Mouse (Mus musculus): ENCODE measurements around the gene Plekha5. TPM values are rescaled to one million over a fixed set of nuclear protein-coding genes. Genes with fewer than 3 reads are reported as not detected.

Plekha5 gene
- total and polyA plus RNA-seq, 2 experiments: 13.0 to 17.1 TPM

DNA sequence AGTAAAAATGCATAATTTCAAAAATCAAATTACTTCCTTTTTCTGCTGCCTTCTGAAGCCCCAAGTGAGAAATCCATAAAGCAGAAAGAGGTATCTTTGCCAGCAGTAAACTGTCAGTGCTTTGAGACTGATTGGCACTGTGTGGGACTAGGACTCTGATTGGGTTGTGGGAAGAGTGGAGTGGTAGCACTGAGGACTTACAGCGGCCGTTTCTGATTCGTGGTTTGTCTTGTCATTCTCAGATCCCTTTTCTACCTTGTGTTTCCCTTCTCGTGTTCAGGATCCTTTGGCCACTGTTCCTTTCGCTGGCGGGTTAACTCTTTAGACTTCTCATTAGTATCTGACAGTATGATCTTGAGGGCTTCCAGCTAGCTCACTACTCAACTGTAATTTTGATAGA is 61.8 kb downstream of the Plekha5 start:
- TF ChIP-seq POLR2A (IDR thresholded peaks at IDR 0.05; ENCODE audit: extremely low read depth, insufficient read depth, low read length) (no peak), CTCF (IDR thresholded peaks at IDR 0.05; ENCODE audit: low read depth, low read length) (no peak)
- peaks cover 19% of the 10 kb centered on the region for H3K79me2 ChIP-seq (ENCODE audit: control insufficient read depth, insufficient read depth, low read length)
- H3K27me3 ChIP-seq (ENCODE audit: control insufficient read depth, insufficient read depth, low read length): no peaks in the 10 kb centered on the region
- DNase-seq (ENCODE audit: extremely low read depth, low read depth, low spot score): no peak
- H3K4me3 ChIP-seq (ENCODE audit: insufficient read depth, low read depth, low read length): no peak overlapping the region
- WGBS: 71% methylated on average over 6 of the region's 6 CpGs
- H3K9ac ChIP-seq (ENCODE audit: low read depth, low read length): no peak overlapping the region
- H3K27ac ChIP-seq (replicated peaks; ENCODE audit: insufficient read depth, low read depth, low read length): no peak overlapping the region
- H3K4me1 ChIP-seq (ENCODE audit: control insufficient read depth, insufficient read depth, low read length): peaks cover 14% of the 10 kb centered on the region
- no peaks in the 10 kb centered on the region for H3K36me3 ChIP-seq (ENCODE audit: control insufficient read depth, insufficient read depth, low read length)

DNA sequence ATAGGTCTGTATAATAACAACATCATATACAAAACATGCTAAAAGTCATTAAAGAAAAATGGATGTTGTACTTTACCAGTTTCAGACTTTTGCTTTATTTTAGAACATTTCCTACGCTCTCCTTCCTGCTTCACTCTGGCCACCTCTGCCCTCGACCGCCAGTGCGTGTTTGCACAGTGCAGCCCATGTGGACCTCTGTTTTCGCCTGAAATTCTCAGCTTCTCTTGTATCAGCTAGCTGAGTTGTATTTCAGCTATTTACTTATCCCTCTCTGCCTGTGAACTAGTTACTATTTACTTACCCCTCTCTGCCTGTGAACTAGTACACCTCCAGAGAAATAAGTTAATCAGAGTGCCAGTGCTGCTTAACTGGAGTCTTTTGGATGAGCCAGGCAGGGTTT is 62.8 kb downstream of the Plekha5 start:
- 29% methylated on average over 5 of the region's 5 CpGs for WGBS
- H3K27me3 ChIP-seq (ENCODE audit: control insufficient read depth, insufficient read depth, low read length): no peaks in the 10 kb centered on the region
- no peak overlapping the region for H3K4me3 ChIP-seq (ENCODE audit: insufficient read depth, low read depth, low read length)
- TF ChIP-seq CTCF (IDR thresholded peaks at IDR 0.05; ENCODE audit: low read depth, low read length) (no peak), POLR2A (IDR thresholded peaks at IDR 0.05; ENCODE audit: extremely low read depth, insufficient read depth, low read length) (no peak)
- no peaks in the 10 kb centered on the region for H3K36me3 ChIP-seq (ENCODE audit: control insufficient read depth, insufficient read depth, low read length)
- peaks cover 25% of the 10 kb centered on the region for H3K79me2 ChIP-seq (ENCODE audit: control insufficient read depth, insufficient read depth, low read length)
- H3K9ac ChIP-seq (ENCODE audit: low read depth, low read length): no peak overlapping the region
- H3K27ac ChIP-seq (replicated peaks; ENCODE audit: insufficient read depth, low read depth, low read length): no peak overlapping the region; the same call in 1 of the 2 replicates
- DNase-seq (ENCODE audit: extremely low read depth, low read depth, low spot score): peak; percentile 36
- H3K4me1 ChIP-seq (ENCODE audit: control insufficient read depth, insufficient read depth, low read length): peaks cover 13% of the 10 kb centered on the region

DNA sequence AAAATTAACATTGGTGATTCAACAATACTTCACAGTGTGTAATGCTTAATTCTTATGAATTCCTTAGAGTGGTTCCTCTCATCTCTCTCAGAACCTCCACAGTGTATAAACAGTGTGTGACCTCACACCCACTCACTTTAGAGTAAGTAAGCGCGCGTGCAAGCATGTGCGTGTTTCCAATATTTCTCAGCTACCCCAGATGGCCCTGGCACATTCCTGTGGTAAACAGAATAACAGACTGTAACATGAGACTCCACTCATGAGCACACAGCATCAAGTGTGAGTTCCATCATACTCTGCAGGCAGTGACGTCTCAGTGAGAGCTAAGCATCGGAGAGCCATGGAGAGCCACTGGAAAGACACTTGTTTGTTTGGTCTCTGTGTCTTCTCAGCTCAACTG is 63.6 kb downstream of the Plekha5 start:
- H3K4me3 ChIP-seq (ENCODE audit: insufficient read depth, low read depth, low read length): no peak overlapping the region
- H3K27me3 ChIP-seq (ENCODE audit: control insufficient read depth, insufficient read depth, low read length): no peaks in the 10 kb centered on the region
- H3K4me1 ChIP-seq (ENCODE audit: control insufficient read depth, insufficient read depth, low read length): peaks cover 13% of the 10 kb centered on the region
- TF ChIP-seq CTCF (IDR thresholded peaks at IDR 0.05; ENCODE audit: low read depth, low read length) (no peak), POLR2A (IDR thresholded peaks at IDR 0.05; ENCODE audit: extremely low read depth, insufficient read depth, low read length) (no peak)
- no peak overlapping the region for H3K27ac ChIP-seq (replicated peaks; ENCODE audit: insufficient read depth, low read depth, low read length)
- WGBS: 87% methylated on average over 6 of the region's 6 CpGs
- H3K79me2 ChIP-seq (ENCODE audit: control insufficient read depth, insufficient read depth, low read length): peaks cover 24% of the 10 kb centered on the region
- no peaks in the 10 kb centered on the region for H3K36me3 ChIP-seq (ENCODE audit: control insufficient read depth, insufficient read depth, low read length)
- H3K9ac ChIP-seq (ENCODE audit: low read depth, low read length): no peak overlapping the region
- no peak for DNase-seq (ENCODE audit: extremely low read depth, low read depth, low spot score)

DNA sequence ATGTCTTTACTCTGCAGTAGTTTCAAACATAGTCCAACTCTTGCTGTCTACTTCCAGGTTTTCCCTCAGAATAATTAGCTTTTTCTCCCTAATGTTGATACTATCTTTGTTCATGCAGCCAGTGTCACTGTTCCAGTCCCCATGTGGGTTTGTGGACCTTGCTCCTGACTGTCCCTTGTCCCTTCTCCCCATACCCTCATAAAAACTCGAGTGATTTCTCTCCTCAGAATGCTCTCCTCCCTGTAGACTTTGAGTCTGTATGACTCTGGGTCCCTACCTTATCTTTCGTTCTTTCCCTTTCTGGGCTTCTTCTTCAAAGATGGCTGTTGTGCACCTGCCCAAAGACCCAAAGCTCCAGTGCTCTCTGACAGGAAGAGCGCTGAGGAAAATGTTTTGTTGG is 64.8 kb downstream of the Plekha5 start:
- H3K36me3 ChIP-seq (ENCODE audit: control insufficient read depth, insufficient read depth, low read length): no peaks in the 10 kb centered on the region
- H3K79me2 ChIP-seq (ENCODE audit: control insufficient read depth, insufficient read depth, low read length): peaks cover 25% of the 10 kb centered on the region
- WGBS: 76% methylated on average over 3 of the region's 3 CpGs
- H3K4me3 ChIP-seq (ENCODE audit: insufficient read depth, low read depth, low read length): no peak overlapping the region
- no peak overlapping the region for H3K27ac ChIP-seq (replicated peaks; ENCODE audit: insufficient read depth, low read depth, low read length)
- peaks cover 13% of the 10 kb centered on the region for H3K4me1 ChIP-seq (ENCODE audit: control insufficient read depth, insufficient read depth, low read length)
- DNase-seq (ENCODE audit: extremely low read depth, low read depth, low spot score): no peak
- no peak for TF ChIP-seq CTCF (IDR thresholded peaks at IDR 0.05; ENCODE audit: low read depth, low read length)
- no peak for TF ChIP-seq POLR2A (IDR thresholded peaks at IDR 0.05; ENCODE audit: extremely low read depth, insufficient read depth, low read length)
- no peaks in the 10 kb centered on the region for H3K27me3 ChIP-seq (ENCODE audit: control insufficient read depth, insufficient read depth, low read length)
- no peak overlapping the region for H3K9ac ChIP-seq (ENCODE audit: low read depth, low read length)

DNA sequence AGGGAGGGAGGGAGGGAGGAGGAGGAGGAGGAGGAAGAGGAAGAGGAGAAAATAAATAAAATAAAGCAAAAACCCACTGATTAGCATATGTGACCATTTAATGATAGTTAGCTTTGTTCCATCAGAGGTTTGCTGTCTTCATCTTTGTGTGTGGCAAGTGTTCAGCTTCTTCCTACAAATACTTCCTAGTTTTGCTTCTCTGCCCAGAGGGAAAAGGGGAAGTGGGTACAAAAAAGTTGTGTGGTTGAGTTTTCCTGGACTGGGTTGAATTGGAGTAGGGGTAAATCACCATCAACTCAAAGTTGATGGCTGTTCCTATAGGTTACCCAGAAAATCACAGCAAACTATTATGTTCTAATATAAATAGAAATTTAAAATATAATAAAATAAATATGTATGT is 65.7 kb downstream of the Plekha5 start:
- Histone ChIP-seq H3K27me3 (ENCODE audit: control insufficient read depth, insufficient read depth, low read length) (no peaks in the 10 kb centered on the region), H3K27ac (replicated peaks; ENCODE audit: insufficient read depth, low read depth, low read length) (no peak overlapping the region), H3K9ac (ENCODE audit: low read depth, low read length) (no peak overlapping the region), H3K4me1 (ENCODE audit: control insufficient read depth, insufficient read depth, low read length) (peaks cover 13% of the 10 kb centered on the region), H3K4me3 (ENCODE audit: insufficient read depth, low read depth, low read length) (no peak overlapping the region), H3K79me2 (ENCODE audit: control insufficient read depth, insufficient read depth, low read length) (peaks cover 21% of the 10 kb centered on the region), H3K36me3 (ENCODE audit: control insufficient read depth, insufficient read depth, low read length) (no peaks in the 10 kb centered on the region)
- TF ChIP-seq POLR2A (IDR thresholded peaks at IDR 0.05; ENCODE audit: extremely low read depth, insufficient read depth, low read length) (no peak), CTCF (IDR thresholded peaks at IDR 0.05; ENCODE audit: low read depth, low read length) (no peak)
- DNase-seq (ENCODE audit: extremely low read depth, low read depth, low spot score): no peak

DNA sequence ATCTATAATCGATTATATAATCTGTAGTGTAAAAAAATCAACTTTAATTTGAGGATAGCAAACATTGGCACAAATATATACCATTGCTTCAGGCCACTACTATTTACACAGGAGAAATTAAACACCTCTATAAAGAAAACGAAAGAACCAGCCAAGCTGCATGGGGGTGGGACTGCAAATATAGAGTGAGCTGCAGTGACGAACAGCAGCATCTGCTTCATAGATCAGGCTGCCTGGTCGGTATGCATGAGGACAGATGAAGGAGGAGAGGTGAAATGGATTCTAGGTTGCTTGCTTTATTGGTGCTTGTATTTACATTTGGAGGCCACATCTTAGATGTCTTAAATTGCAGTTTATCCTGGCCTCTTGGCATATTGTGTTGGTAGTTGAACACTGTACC is 66.4 kb downstream of the Plekha5 start:
- no peaks in the 10 kb centered on the region for H3K36me3 ChIP-seq (ENCODE audit: control insufficient read depth, insufficient read depth, low read length)
- TF ChIP-seq CTCF (IDR thresholded peaks at IDR 0.05; ENCODE audit: low read depth, low read length): no peak
- H3K79me2 ChIP-seq (ENCODE audit: control insufficient read depth, insufficient read depth, low read length): peaks cover 22% of the 10 kb centered on the region
- no peak overlapping the region for H3K9ac ChIP-seq (ENCODE audit: low read depth, low read length)
- peaks cover 13% of the 10 kb centered on the region for H3K4me1 ChIP-seq (ENCODE audit: control insufficient read depth, insufficient read depth, low read length)
- H3K27ac ChIP-seq (replicated peaks; ENCODE audit: insufficient read depth, low read depth, low read length): no peak overlapping the region
- DNase-seq (ENCODE audit: extremely low read depth, low read depth, low spot score): no peak
- WGBS: 35% methylated on average over 4 of the region's 4 CpGs
- no peak overlapping the region for H3K4me3 ChIP-seq (ENCODE audit: insufficient read depth, low read depth, low read length)
- no peaks in the 10 kb centered on the region for H3K27me3 ChIP-seq (ENCODE audit: control insufficient read depth, insufficient read depth, low read length)

Data from liver, adult 2 months (tissue).